Mouse (Mus musculus) activated CD4-positive, CD25-positive, alpha-beta regulatory T cell, adult 4 months (primary cell): ENCODE results near the gene Vipr2. TPM values are rescaled to one million over a fixed set of nuclear protein-coding genes. Genes with fewer than 3 reads are reported as not detected.

Experiments
- ATAC-seq: one replicate; pipeline ENCODE4 v1.8.0; 2017
- polyA plus RNA-seq, 2 experiments: library from polyadenylated mRNA; unstranded; fragments of 100-300 nt; shearing (Covaris generic); gene quantifications; one replicate each; pipeline ENCODE4 v1.2.1; 2017

The Vipr2 gene
- polyA plus RNA-seq, 2 experiments from 2014 or later, result 0.50 to 0.99 TPM

GRCm38 (mm10) chr12:116159223-116159622 lies 81.7 kb downstream of the Vipr2 start:
- ATAC-seq, result no peak

GRCm38 (mm10) chr12:116159695-116160094 lies 82.2 kb downstream of the Vipr2 start:
- ATAC-seq, result no peak

GRCm38 (mm10) chr12:116165368-116165767 lies 87.8 kb downstream of the Vipr2 start:
- no peak for ATAC-seq

- ATAC-seq, result no peak
Measured at GRCm38 (mm10) chr12:116169666-116170065, 92.1 kb downstream of the Vipr2 start.

GRCm38 (mm10) chr12:116176930-116177329 lies 99.4 kb downstream of the Vipr2 start:
- no peak for ATAC-seq

- ATAC-seq, result no peak
Measured at GRCm38 (mm10) chr12:116181436-116182050, 104.0 kb downstream of the Vipr2 start.

- no peak for ATAC-seq
Measured at GRCm38 (mm10) chr12:116182376-116182775, 104.8 kb downstream of the Vipr2 start.

GRCm38 (mm10) chr12:116183212-116183935 lies 105.8 kb downstream of the Vipr2 start:
- no peak for ATAC-seq

GRCm38 (mm10) chr12:116193952-116194351 lies 116.4 kb downstream of the Vipr2 start:
- no peak for ATAC-seq

GRCm38 (mm10) chr12:116194641-116195040 lies 117.1 kb downstream of the Vipr2 start:
- no peak for ATAC-seq

Other genes starting within 250 kb of the Vipr2 start
- 10 to 100 TPM; 52.8 to 59.0 TPM for gene Zfp386, start 30.0 kb upstream of the Vipr2 start, polyA plus RNA-seq
- under 1 TPM; 0.38 to 0.75 TPM for gene Wdr60, start 185.3 kb downstream of the Vipr2 start, polyA plus RNA-seq
- gene Gm11027, start 197.7 kb downstream of the Vipr2 start, polyA plus RNA-seq, result not detected
- 10 to 100 TPM; 43.2 to 55.5 TPM for gene Esyt2, start 203.5 kb downstream of the Vipr2 start, polyA plus RNA-seq